Mouse (Mus musculus) ES-E14 (cell line): ENCODE measurements around the gene Cyth1.

Source experiments
- CHD2 ChIP-seq: IDR thresholded peaks from 2 replicates; pipeline ENCODE4 v1.6.1; 2014; ENCODE audit warnings: mild to moderate bottlenecking, low read depth, low read length, inconsistent platforms
- HCFC1 ChIP-seq: IDR thresholded peaks from 2 replicates; pipeline ENCODE4 v1.6.1; 2012; ENCODE audit warnings: low read length, inconsistent platforms, borderline replicate concordance; ENCODE audit not compliant: insufficient read depth
- ZNF384 ChIP-seq: IDR thresholded peaks from 2 replicates; pipeline ENCODE4 v1.6.1; 2012; ENCODE audit warnings: low read depth, low read length, inconsistent platforms

DNA sequence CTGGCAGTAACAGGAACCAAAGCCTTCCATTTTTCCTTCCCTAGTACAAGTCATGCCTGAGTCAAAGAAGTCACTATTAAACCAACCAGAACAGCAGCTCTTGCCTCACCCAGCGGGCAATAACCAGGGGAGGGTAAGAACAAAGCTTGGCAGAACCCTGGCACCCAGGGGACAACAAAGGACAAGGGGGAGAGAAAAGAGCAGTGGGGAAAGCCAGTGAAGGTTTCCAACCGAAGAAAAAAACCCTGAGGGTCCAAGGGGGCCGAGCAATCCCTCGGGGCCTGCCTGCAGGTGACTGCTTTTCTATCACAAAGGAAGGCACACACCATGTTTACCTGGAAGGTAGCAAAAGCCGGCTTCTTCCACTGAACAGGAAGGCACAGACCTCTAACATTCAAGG is 1.7 kb downstream of the Cyth1 start:
- TF ChIP-seq HCFC1 (no peak), ZNF384 (no peak), CHD2 (no peak)
